Mouse (Mus musculus): ENCODE data around the gene Zxdc.

DNA sequence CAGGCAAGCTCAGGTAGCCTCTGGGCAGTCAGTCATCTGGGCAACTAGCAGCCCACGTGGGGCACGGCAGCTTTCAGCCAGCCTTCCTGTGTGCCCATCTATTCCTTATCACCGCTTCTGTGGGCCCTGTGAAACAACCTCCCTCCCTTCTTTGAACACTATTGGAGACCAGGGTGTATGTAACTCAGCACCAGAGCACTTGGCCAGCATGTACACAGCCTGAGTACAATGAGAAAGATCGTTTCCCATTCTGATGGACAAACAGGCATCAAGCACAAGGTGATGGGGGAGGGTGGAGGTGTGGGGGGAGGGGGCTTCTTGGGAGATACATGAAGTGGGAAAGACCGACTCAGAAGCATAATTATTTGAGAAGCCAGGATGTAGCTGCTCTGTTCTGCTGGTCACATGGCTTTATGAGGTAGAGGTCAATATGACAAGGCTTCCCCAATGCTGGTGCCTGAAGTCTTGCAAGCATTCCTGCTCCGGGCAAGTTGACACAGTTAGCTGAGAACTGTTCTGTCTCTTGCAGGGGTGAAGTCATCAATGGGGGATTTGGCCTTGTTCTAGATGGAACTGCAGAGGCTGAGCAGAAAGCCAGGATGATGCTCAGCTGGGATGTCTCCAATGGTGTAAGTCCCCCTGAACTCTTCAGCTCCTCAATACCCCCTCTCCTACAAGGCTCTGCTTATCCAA is 8.2 kb upstream of the Zxdc start:
- TF ChIP-seq CHD2 (IDR thresholded peaks at IDR 0.05; ENCODE audit: low read length) (no peak), ZNF384 (IDR thresholded peaks at IDR 0.05; ENCODE audit: low read depth, low read length) (no peak), CTCF (IDR thresholded peaks at IDR 0.05 in 2 of 3, conservative IDR thresholded peaks at IDR 0.05 in 1 of 3; ENCODE audit: control insufficient read depth in 1 of 3, insufficient read depth in 1 of 3, low read depth in 2 of 3, low read length in 3 of 3, poor library complexity in 1 of 3, severe bottlenecking in 1 of 3) (no peak), MEF2A (IDR thresholded peaks at IDR 0.05; ENCODE audit: extremely low read depth, insufficient replicate concordance, low read depth, low read length, poor library complexity, severe bottlenecking) (no peak), SIN3A (IDR thresholded peaks at IDR 0.05; ENCODE audit: low read length) (no peak), POLR2AphosphoS2 (IDR thresholded peaks at IDR 0.05; ENCODE audit: low read length) (no peak), E2F4 (IDR thresholded peaks at IDR 0.05; ENCODE audit: borderline replicate concordance, low read depth, low read length) (no peak), POLR2A (IDR thresholded peaks at IDR 0.05; ENCODE audit: control insufficient read depth in 1 of 2, insufficient read depth in 1 of 2, low read depth in 1 of 2, low read length in 2 of 2, poor library complexity in 1 of 2) (no peak), EP300 (IDR thresholded peaks at IDR 0.05; ENCODE audit: low read depth in 1 of 2, low read length in 2 of 2) (no peak), MYC (IDR thresholded peaks at IDR 0.05; ENCODE audit: low read depth, low read length) (no peak), TCF12 (IDR thresholded peaks at IDR 0.05; ENCODE audit: low read depth, low read length) (no peak), SMC3 (IDR thresholded peaks at IDR 0.05; ENCODE audit: low read depth, low read length) (no peak)

All from MEL (cell line).